Mouse (Mus musculus) liver (tissue): ENCODE data around the gene Uggt2.
"Not testable (repeated sequence)": the region's sequence is repeated elsewhere in the genome, so short reads cannot be mapped to it uniquely, and the experiment has no call there.

Experiments
- DNase-seq: peaks from one replicate; pipeline ENCODE4 v3.0.0-alpha.2; 2020; ENCODE audit warnings: mixed read lengths

Uggt2 gene

GRCm38 (mm10) chr14:119027675-119028253, 71.5 kb downstream of the Uggt2 start:
- no peak for DNase-seq

GRCm38 (mm10) chr14:119027130-119027529, 72.1 kb downstream of the Uggt2 start:
- peak; percentile 54 for DNase-seq

GRCm38 (mm10) chr14:119025889-119026288, 73.3 kb downstream of the Uggt2 start:
- DNase-seq: peak; percentile 51

GRCm38 (mm10) chr14:119013549-119013948, 85.7 kb downstream of the Uggt2 start:
- no peak for DNase-seq

- peak; percentile 47 for DNase-seq
Measured at GRCm38 (mm10) chr14:119012607-119013431, 86.4 kb downstream of the Uggt2 start.

- no peak for DNase-seq
Measured at GRCm38 (mm10) chr14:119009531-119009930, 89.7 kb downstream of the Uggt2 start.

- DNase-seq: no peak
Measured at GRCm38 (mm10) chr14:119008031-119008590, 91.1 kb downstream of the Uggt2 start.

GRCm38 (mm10) chr14:119007103-119007951, 91.9 kb downstream of the Uggt2 start:
- DNase-seq: peak; percentile 95

- DNase-seq: no peak
Measured at GRCm38 (mm10) chr14:119006441-119007102, 92.7 kb downstream of the Uggt2 start.

GRCm38 (mm10) chr14:119005834-119006233, 93.4 kb downstream of the Uggt2 start:
- DNase-seq: no peak

- peak; percentile 51 for DNase-seq
Measured at GRCm38 (mm10) chr14:119003320-119003719, 95.9 kb downstream of the Uggt2 start.

GRCm38 (mm10) chr14:118995226-118995925, 103.9 kb downstream of the Uggt2 start:
- no peak for DNase-seq

GRCm38 (mm10) chr14:118987523-118988496, 111.4 kb downstream of the Uggt2 start:
- peak; percentile 86 for DNase-seq

- peak; percentile 77 for DNase-seq
Measured at GRCm38 (mm10) chr14:118986653-118987522, 112.3 kb downstream of the Uggt2 start.

GRCm38 (mm10) chr14:118984161-118984560, 115.1 kb downstream of the Uggt2 start:
- no peak for DNase-seq

- no peak for DNase-seq
Measured at GRCm38 (mm10) chr14:118983396-118983795, 115.8 kb downstream of the Uggt2 start.

- not testable (repeated sequence) for DNase-seq
Measured at GRCm38 (mm10) chr14:118982429-118983045, 116.7 kb downstream of the Uggt2 start.

- DNase-seq: not testable (repeated sequence)
Measured at GRCm38 (mm10) chr14:118981711-118982428, 117.4 kb downstream of the Uggt2 start.
